Mouse (Mus musculus): ENCODE measurements around the gene Sirpa. TPM values are rescaled to one million over a fixed set of nuclear protein-coding genes. Genes with fewer than 3 reads are reported as not detected.

Gene Sirpa
- total RNA-seq, 2 experiments from 2014 or later, result 9.5 to 14.4 TPM

DNA sequence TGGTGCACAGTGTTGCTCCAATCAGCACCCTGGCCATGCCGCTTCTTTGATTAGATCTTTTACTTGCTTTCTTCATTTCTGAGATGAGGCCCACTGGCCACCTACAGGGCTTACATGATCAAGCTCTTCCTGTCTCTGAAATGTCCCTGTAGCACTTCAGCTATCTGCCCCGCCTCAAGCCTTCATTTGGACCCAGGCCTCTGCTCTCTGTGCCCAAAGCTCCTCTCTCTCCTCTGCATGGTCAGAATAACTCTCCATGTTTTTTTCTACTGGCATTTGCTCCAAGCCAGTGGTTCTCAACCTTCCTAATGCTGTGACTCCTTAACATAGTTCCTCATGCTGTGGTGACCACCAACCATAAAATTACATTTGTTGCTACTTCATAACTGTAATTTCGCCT, 87.6 kb downstream of the Sirpa start:
- no peak for DNase-seq
- intact Hi-C loops (cut with DNase I; ENCODE audit: low total_unique reads), result no loop called here

Other genes starting within 250 kb of the Sirpa start
- gene Il1b, start 221.7 kb upstream of the Sirpa start, total RNA-seq (2021), result not detected
- not detected for gene F830045P16Rik, start 56.2 kb upstream of the Sirpa start, total RNA-seq (2021)
- not detected for gene Pdyn, start 107.0 kb downstream of the Sirpa start, total RNA-seq (2021)
- gene Stk35, start 207.7 kb downstream of the Sirpa start, total RNA-seq (2021), result 1 to 10 TPM; 5.2 to 6.0 TPM

Data from gastrocnemius, postnatal 14 days (tissue).